Mouse (Mus musculus) stomach, postnatal 0 days (tissue): Measurements from ENCODE around the gene Ankrd39. TPM values are rescaled to one million over a fixed set of nuclear protein-coding genes. Genes with fewer than 3 reads are reported as not detected.

Source experiments
- ATAC-seq: fragments of 200-750 bp; cut with Nextera tagmentation; 2 replicates; pipeline ENCODE4 v1.8.0; 2017; ENCODE audit not compliant: low FRiP score, low TSS enrichment
- DNase-seq: peaks from one replicate; pipeline ENCODE4 v3.0.0-alpha.2; 2016; ENCODE audit warnings: low spot score
- H3K27ac ChIP-seq: fragments of 300-500 bp; sonication (generic); replicated peaks from 2 replicates; pipeline ENCODE4 v1.5.1; 2014; ENCODE audit warnings: mild to moderate bottlenecking, control low read depth
- H3K27me3 ChIP-seq: fragments of 300-500 bp; sonication (generic); 2 replicates; pipeline ENCODE4 v1.6.1; 2014; ENCODE audit warnings: low read length; ENCODE audit not compliant: control insufficient read depth, insufficient read depth
- H3K36me3 ChIP-seq: fragments of 300-500 bp; sonication (generic); 2 replicates; pipeline ENCODE4 v1.6.1; 2014; ENCODE audit warnings: low read length, mixed read lengths; ENCODE audit not compliant: control insufficient read depth, insufficient read depth
- H3K4me1 ChIP-seq: fragments of 300-500 bp; sonication (generic); replicated peaks from 2 replicates; pipeline ENCODE4 v1.6.1; 2014; ENCODE audit warnings: antibody characterized with exemption; ENCODE audit not compliant: control insufficient read depth, insufficient read depth
- H3K4me2 ChIP-seq: fragments of 300-500 bp; sonication (generic); replicated peaks from 2 replicates; pipeline ENCODE4 v1.6.1; 2014; ENCODE audit warnings: low read depth, mild to moderate bottlenecking, control low read depth, moderate library complexity
- H3K4me3 ChIP-seq: fragments of 300-500 bp; sonication (generic); 2 replicates; pipeline ENCODE4 v1.5.1; 2014; ENCODE audit warnings: low read depth, low read length, control low read depth
- H3K9ac ChIP-seq: fragments of 300-500 bp; sonication (generic); 2 replicates; pipeline ENCODE4 v1.6.1; 2014; ENCODE audit warnings: mild to moderate bottlenecking, low read length, control low read depth, mixed read lengths
- H3K9me3 ChIP-seq: fragments of 300-500 bp; sonication (generic); 2 replicates; pipeline ENCODE4 v1.6.1; 2016; ENCODE audit warnings: low read length; ENCODE audit not compliant: control insufficient read depth
- CTCF ChIP-seq: IDR thresholded peaks from 2 replicates; pipeline ENCODE4 v1.5.1; 2016; ENCODE audit warnings: antibody characterized with exemption, low read depth, mild to moderate bottlenecking, moderate library complexity
- EP300 ChIP-seq: optimal IDR thresholded peaks from 2 replicates; pipeline ENCODE3; 2016; ENCODE audit warnings: antibody characterized with exemption
- WGBS: fragments of 180-500 bp; shearing (Covaris S2); extraction: QIAGEN DNeasy Blood & Tissue Kit; methylation state at CpG from one replicate; pipeline ENCODE4 v1.1.7; 2014; 5-methylcytosine and 5-hydroxymethylcytosine counted together
- polyA plus RNA-seq: library from polyadenylated mRNA; unstranded; fragments of >200 nt; fragmentation: Nextera tagmentation; extraction: Ambion mirVana; gene quantifications from 2 replicates; pipeline ENCODE4 v1.2.1, GENCODE M21; 2015

Gene Ankrd39
- polyA plus RNA-seq, 1 experiment from 2014 or later, result 19.5 TPM

DNA sequence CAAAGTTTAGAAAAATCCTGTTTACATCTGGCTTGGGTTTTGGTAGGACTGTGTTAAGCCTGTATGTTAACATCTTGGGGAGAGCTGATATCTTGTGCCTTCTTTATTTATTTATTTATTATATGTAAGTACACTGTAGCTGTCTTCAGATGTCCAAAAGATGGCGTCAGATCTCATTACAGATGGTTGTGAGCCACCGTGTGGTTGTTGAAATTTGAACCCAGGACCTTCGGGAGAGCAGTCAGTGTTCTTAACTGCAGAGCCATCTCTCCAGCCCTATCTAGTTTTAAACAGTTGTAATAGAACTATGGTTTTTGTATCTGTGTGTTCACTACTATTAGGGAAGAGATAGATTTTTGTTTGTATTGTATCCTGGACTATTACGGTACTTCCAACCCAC is 18.0 kb downstream of the Ankrd39 start:
- 83% methylated on average over 4 of the region's 4 CpGs for WGBS
- ATAC-seq, result no peak
- Histone ChIP-seq H3K4me1 (no peaks in the 10 kb centered on the region), H3K4me3 (no peak overlapping the region), H3K27me3 (no peaks in the 10 kb centered on the region), H3K27ac (no peak overlapping the region), H3K36me3 (peaks cover 10% of the 10 kb centered on the region; the same call in 1 of the 2 replicates), H3K9me3 (no peaks in the 10 kb centered on the region), H3K4me2 (no peak overlapping the region), H3K9ac (no peak overlapping the region)
- no peak for DNase-seq
- TF ChIP-seq EP300, result no peak
- no peak for TF ChIP-seq CTCF

DNA sequence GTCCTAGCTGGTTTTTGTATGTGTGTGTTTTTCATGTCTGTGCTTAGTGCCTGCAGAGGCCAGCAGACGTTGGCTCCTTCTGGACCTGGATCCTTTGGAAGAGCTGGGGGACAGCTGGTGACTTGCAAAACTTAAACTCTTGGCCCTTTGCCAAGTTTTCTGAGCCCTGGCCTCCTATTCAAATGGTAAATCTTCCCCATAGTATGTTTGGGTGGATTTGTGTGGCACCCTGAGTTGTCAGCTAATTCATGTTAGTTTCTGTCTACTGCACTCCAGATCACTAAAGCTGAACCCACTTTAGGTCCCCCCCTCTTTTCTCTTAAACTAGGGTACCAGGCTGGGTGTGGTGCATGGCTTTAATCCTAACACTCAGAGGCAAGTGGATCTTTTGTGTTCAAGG is 18.9 kb downstream of the Ankrd39 start:
- no peak for TF ChIP-seq CTCF
- Histone ChIP-seq H3K4me2 (no peak overlapping the region), H3K4me3 (no peak overlapping the region), H3K9ac (no peak overlapping the region), H3K36me3 (peaks cover 10% of the 10 kb centered on the region; the same call in 1 of the 2 replicates), H3K27me3 (no peaks in the 10 kb centered on the region), H3K4me1 (no peaks in the 10 kb centered on the region), H3K9me3 (no peaks in the 10 kb centered on the region), H3K27ac (no peak overlapping the region)
- no peak for DNase-seq
- ATAC-seq, result no peak
- 4% methylated on average over 1 of the region's 1 CpGs for WGBS

DNA sequence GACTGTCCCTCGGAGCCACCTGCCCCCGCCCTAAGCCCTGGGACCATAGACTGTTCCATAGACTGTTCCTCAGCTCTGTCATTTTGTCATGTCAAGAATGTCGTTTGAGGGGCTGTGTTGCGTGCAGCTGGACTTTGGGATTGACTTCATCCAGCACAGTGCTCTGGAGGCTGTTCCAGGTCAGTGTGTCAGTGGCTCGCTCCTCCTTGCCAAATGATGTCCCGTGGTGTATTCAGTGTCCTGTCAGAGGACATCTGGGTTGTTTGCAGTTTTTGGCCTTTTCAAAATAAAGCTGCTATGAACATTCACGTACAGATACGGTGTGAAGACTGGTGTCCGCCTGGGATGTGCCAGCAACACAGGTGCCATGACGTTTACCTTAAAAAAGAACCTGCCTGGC is 20.3 kb downstream of the Ankrd39 start:
- Histone ChIP-seq H3K9me3 (no peaks in the 10 kb centered on the region), H3K4me3 (no peak overlapping the region), H3K4me2 (no peak overlapping the region), H3K27ac (no peak overlapping the region), H3K36me3 (peaks cover 17% of the 10 kb centered on the region), H3K27me3 (no peaks in the 10 kb centered on the region), H3K9ac (no peak overlapping the region), H3K4me1 (no peaks in the 10 kb centered on the region)
- no peak for DNase-seq
- ATAC-seq, result no peak
- 74% methylated on average over 10 of the region's 10 CpGs for WGBS
- TF ChIP-seq EP300 (no peak), CTCF (no peak)

DNA sequence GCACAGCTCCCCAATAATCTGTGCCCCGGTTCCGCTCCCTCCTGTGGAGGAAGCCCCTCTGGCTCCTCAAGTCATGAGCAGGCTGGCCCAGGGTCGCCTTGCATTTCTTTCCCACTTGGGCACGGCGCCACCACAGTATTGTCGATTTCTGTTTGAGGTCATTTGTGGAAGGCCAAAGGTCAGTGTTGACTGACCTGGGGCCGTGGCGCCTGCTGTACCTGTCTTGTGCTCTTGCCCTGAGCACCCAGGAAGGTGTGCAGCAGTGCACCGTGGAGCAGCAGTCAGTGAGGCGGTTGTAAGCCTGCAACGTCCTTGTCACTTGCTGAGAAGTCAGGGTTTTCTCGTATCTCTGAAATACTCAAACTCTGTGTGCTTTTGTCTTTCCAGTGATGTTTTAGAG is 21.5 kb downstream of the Ankrd39 start:
- no peak for ATAC-seq
- peaks cover 22% of the 10 kb centered on the region for H3K36me3 ChIP-seq
- 81% methylated on average over 12 of the region's 12 CpGs for whole genome bisulfite sequencing

DNA sequence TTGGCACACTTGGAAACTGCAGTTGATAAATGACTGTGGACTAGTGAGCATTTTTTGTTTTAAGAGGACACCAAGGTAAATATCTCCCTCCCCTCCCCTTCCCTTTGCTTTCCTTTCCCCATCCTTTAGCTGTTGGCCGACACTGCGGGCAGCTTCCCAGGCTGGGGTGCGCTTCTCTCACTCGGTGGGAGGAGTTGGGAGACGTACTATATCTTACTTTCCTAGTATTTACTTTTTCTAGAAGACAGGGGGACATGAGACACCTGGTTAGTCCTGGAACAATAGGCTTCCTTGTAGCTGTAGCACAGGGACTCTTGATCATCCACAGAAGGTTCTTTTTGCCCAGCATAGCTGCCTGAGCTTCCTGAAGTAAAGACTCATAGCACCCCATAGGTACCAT is 23.2 kb downstream of the Ankrd39 start:
- Histone ChIP-seq H3K27me3 (no peaks in the 10 kb centered on the region), H3K27ac (no peak overlapping the region), H3K4me1 (no peaks in the 10 kb centered on the region), H3K9me3 (no peaks in the 10 kb centered on the region), H3K4me2 (no peak overlapping the region), H3K36me3 (peaks cover 27% of the 10 kb centered on the region), H3K4me3 (no peak overlapping the region), H3K9ac (no peak overlapping the region)
- WGBS, result 38% methylated on average over 5 of the region's 5 CpGs
- DNase-seq (no peak), ATAC-seq (no peak)
- no peak for TF ChIP-seq EP300
- no peak for TF ChIP-seq CTCF

More for the DNA sequence above, 21.5 kb downstream of the Ankrd39 start:
- no peak for DNase-seq
- H3K4me2 ChIP-seq, result no peak overlapping the region
- no peaks in the 10 kb centered on the region for H3K4me1 ChIP-seq
- no peaks in the 10 kb centered on the region for H3K27me3 ChIP-seq
- no peak overlapping the region for H3K4me3 ChIP-seq
- H3K27ac ChIP-seq, result no peak overlapping the region
- no peak overlapping the region for H3K9ac ChIP-seq
- H3K9me3 ChIP-seq, result no peaks in the 10 kb centered on the region
- TF ChIP-seq EP300 (no peak), CTCF (no peak)

DNA sequence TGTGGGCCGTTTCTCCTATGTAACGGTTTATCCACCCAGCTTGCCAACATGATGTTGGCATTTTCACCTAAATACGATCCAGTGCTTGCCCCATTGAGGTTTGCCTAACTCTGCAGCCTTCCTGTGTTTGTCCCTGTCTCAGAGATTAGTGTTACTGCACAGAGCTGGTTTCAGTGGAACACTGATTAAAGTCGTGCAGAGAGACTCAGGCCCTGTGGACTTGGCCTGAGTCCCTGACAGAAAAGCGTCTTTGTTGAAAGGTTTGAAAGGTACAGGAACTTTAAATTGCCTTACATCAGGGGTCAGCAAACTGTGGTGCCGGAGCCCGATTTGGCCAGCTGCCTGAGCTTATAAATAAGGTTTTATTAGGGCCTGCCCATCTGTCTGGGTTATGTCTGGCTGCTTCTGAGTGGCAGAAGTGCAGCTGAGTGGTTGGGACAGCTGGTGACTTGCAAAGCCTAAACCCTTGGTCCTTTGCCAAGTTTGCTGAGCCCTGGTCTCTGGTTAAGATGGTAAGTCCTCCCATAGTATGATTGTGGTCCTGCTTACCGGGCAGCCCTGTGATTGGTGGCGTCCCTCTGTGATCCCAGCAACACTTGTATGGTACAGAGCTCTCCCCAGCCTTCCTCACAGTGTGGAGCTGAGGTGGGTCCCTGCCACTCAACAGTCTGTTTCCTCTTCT is 23.8 kb downstream of the Ankrd39 start:
- no peak overlapping the region for H3K4me3 ChIP-seq
- H3K27me3 ChIP-seq, result no peaks in the 10 kb centered on the region
- H3K9ac ChIP-seq, result no peak overlapping the region
- no peaks in the 10 kb centered on the region for H3K4me1 ChIP-seq
- no peak for ATAC-seq
- H3K36me3 ChIP-seq, result peaks cover 27% of the 10 kb centered on the region
- H3K4me2 ChIP-seq, result no peak overlapping the region
- WGBS, result 48% methylated on average over 9 of the region's 9 CpGs
- H3K9me3 ChIP-seq, result no peaks in the 10 kb centered on the region
- no peak overlapping the region for H3K27ac ChIP-seq
- no peak for DNase-seq
- no peak for TF ChIP-seq CTCF
- no peak for TF ChIP-seq EP300
